Mouse (Mus musculus) liver, postnatal 0 days (tissue): ENCODE results near the gene Acvr1c. TPM values are rescaled to one million over a fixed set of nuclear protein-coding genes. Genes with fewer than 3 reads are reported as not detected.

ENCODE experiments used
- ATAC-seq: fragments of 200-750 bp; cut with Nextera tagmentation; 2 replicates; pipeline ENCODE4 v1.8.0; 2017; ENCODE audit warnings: mild to moderate bottlenecking, moderate library complexity
- DNase-seq: peaks from one replicate; pipeline ENCODE4 v3.0.0-alpha.2; 2016
- H3K27ac ChIP-seq: fragments of 300-500 bp; sonication (generic); 2 replicates; pipeline ENCODE4 v1.5.1; 2014; ENCODE audit warnings: antibody characterized with exemption, moderate library complexity, mild to moderate bottlenecking, low read depth
- H3K27me3 ChIP-seq: fragments of 300-500 bp; sonication (generic); 2 replicates; pipeline ENCODE4 v1.6.1; 2014; ENCODE audit warnings: low read length, control low read depth, mixed read lengths; ENCODE audit not compliant: insufficient read depth
- H3K36me3 ChIP-seq: fragments of 300-500 bp; sonication (generic); replicated peaks from 2 replicates; pipeline ENCODE4 v1.6.1; 2014; ENCODE audit warnings: mild to moderate bottlenecking, control low read depth, low read length, moderate library complexity, mixed read lengths; ENCODE audit not compliant: insufficient read depth
- H3K4me1 ChIP-seq: fragments of 300-500 bp; sonication (generic); 2 replicates; pipeline ENCODE4 v1.6.1; 2014; ENCODE audit warnings: antibody characterized with exemption, mild to moderate bottlenecking, control low read depth; ENCODE audit not compliant: insufficient read depth
- H3K4me2 ChIP-seq: fragments of 300-500 bp; sonication (generic); 2 replicates; pipeline ENCODE4 v1.6.1; 2014; ENCODE audit warnings: low read depth, mild to moderate bottlenecking, low read length, moderate library complexity, mixed read lengths
- H3K4me3 ChIP-seq: fragments of 300-500 bp; sonication (generic); 2 replicates; pipeline ENCODE4 v1.5.1; 2014; ENCODE audit warnings: low read depth, low read length
- H3K9ac ChIP-seq: fragments of 300-500 bp; sonication (generic); replicated peaks from 2 replicates; pipeline ENCODE4 v1.6.1; 2014; ENCODE audit warnings: mild to moderate bottlenecking, moderate library complexity
- H3K9me3 ChIP-seq: fragments of 300-500 bp; sonication (generic); 2 replicates; pipeline ENCODE4 v1.6.1; 2016; ENCODE audit warnings: mild to moderate bottlenecking, control low read depth, low read length, mixed read lengths
- CTCF ChIP-seq: sonication (generic); IDR thresholded peaks from 2 replicates; pipeline ENCODE4 v1.5.1; 2016; ENCODE audit warnings: antibody characterized with exemption, low read depth
- EP300 ChIP-seq: IDR thresholded peaks from 2 replicates; pipeline ENCODE4 v1.6.1; 2016; ENCODE audit warnings: antibody characterized with exemption, low read depth, mild to moderate bottlenecking
- WGBS: fragments of 180-500 bp; shearing (Covaris S2); extraction: QIAGEN DNeasy Blood & Tissue Kit; methylation state at CpG from one replicate; pipeline ENCODE4 v1.1.7; 2014; ENCODE audit not compliant: insufficient replicate concordance; 5-methylcytosine and 5-hydroxymethylcytosine counted together
- polyA plus RNA-seq: library from polyadenylated mRNA; unstranded; fragments of >200 nt; fragmentation: Nextera tagmentation; extraction: Ambion mirVana; gene quantifications from 2 replicates; pipeline ENCODE4 v1.2.1, GENCODE M21; 2015

The Acvr1c gene
- polyA plus RNA-seq, 1 experiment from 2014 or later = 0.05 TPM

- Histone ChIP-seq H3K27me3 (no peaks in the 10 kb centered on the region), H3K4me1 (no peaks in the 10 kb centered on the region), H3K9ac (no peak overlapping the region), H3K4me2 (no peak overlapping the region), H3K27ac (no peak overlapping the region), H3K36me3 (no peaks in the 10 kb centered on the region), H3K4me3 (no peak overlapping the region), H3K9me3 (no peaks in the 10 kb centered on the region)
- 82% methylated on average over 2 of the region's 2 CpGs for WGBS
- ATAC-seq (no peak), DNase-seq (no peak)
- TF ChIP-seq CTCF (no peak), EP300 (no peak)
Observed at GRCm38 (mm10) chr2:58350657-58351056, 7.0 kb downstream of the Acvr1c start.

- 66% methylated on average over 5 of the region's 5 CpGs for WGBS
- ATAC-seq (no peak), DNase-seq (no peak)
- Histone ChIP-seq H3K9ac (no peak overlapping the region), H3K27ac (no peak overlapping the region), H3K36me3 (no peaks in the 10 kb centered on the region), H3K9me3 (no peaks in the 10 kb centered on the region), H3K4me3 (no peak overlapping the region), H3K27me3 (no peaks in the 10 kb centered on the region), H3K4me1 (no peaks in the 10 kb centered on the region), H3K4me2 (no peak overlapping the region)
- no peak for TF ChIP-seq CTCF
- no peak for TF ChIP-seq EP300
Observed at GRCm38 (mm10) chr2:58336730-58337129, 21.0 kb downstream of the Acvr1c start.

- WGBS = 77% methylated on average over 5 of the region's 5 CpGs
- TF ChIP-seq CTCF = no peak
- TF ChIP-seq EP300 = no peak
- Histone ChIP-seq H3K4me1 (no peaks in the 10 kb centered on the region), H3K27ac (no peak overlapping the region), H3K9me3 (no peaks in the 10 kb centered on the region), H3K9ac (no peak overlapping the region), H3K36me3 (no peaks in the 10 kb centered on the region), H3K4me2 (no peak overlapping the region), H3K4me3 (no peak overlapping the region), H3K27me3 (no peaks in the 10 kb centered on the region)
- DNase-seq = no peak
- no peak for ATAC-seq
Observed at GRCm38 (mm10) chr2:58329589-58329988, 28.1 kb downstream of the Acvr1c start.

- Histone ChIP-seq H3K4me3 (peak overlapping the region; percentile 29; the same call in 1 of the 2 replicates), H3K4me1 (peaks cover 5% of the 10 kb centered on the region; the same call in 1 of the 2 replicates), H3K27ac (no peak overlapping the region), H3K4me2 (peak overlapping the region; percentile 69), H3K27me3 (no peaks in the 10 kb centered on the region), H3K9ac (peak overlapping the region; percentile 28; the same call in 1 of the 2 replicates), H3K36me3 (no peaks in the 10 kb centered on the region), H3K9me3 (no peaks in the 10 kb centered on the region)
- WGBS = 8% methylated on average over 23 of the region's 23 CpGs
- ATAC-seq (no peak), DNase-seq (peak; percentile 28)
- TF ChIP-seq CTCF (peak; percentile 60), EP300 (no peak)
Observed at GRCm38 (mm10) chr2:58324118-58324901, 33.4 kb downstream of the Acvr1c start.

- TF ChIP-seq EP300 = no peak
- no peak for TF ChIP-seq CTCF
- 64% methylated on average over 6 of the region's 6 CpGs for WGBS
Observed at GRCm38 (mm10) chr2:58323274-58323673, 34.4 kb downstream of the Acvr1c start.

GRCm38 (mm10) chr2:58316186-58316585, 41.5 kb downstream of the Acvr1c start:
- 87% methylated on average over 7 of the region's 7 CpGs for WGBS
- no peak overlapping the region for H3K27ac ChIP-seq
- H3K9ac ChIP-seq = no peak overlapping the region
- DNase-seq (no peak), ATAC-seq (no peak)
- no peak overlapping the region for H3K4me2 ChIP-seq
- H3K4me1 ChIP-seq = no peaks in the 10 kb centered on the region
- no peaks in the 10 kb centered on the region for H3K36me3 ChIP-seq
- TF ChIP-seq CTCF = no peak
- no peak for TF ChIP-seq EP300
- H3K4me3 ChIP-seq = no peak overlapping the region
- H3K27me3 ChIP-seq = no peaks in the 10 kb centered on the region
- no peaks in the 10 kb centered on the region for H3K9me3 ChIP-seq

More at GRCm38 (mm10) chr2:58323274-58323673, 34.4 kb downstream of the Acvr1c start:
- Histone ChIP-seq H3K36me3 (no peaks in the 10 kb centered on the region), H3K27me3 (no peaks in the 10 kb centered on the region), H3K4me2 (no peak overlapping the region), H3K9me3 (no peaks in the 10 kb centered on the region), H3K27ac (no peak overlapping the region), H3K4me1 (peaks cover 5% of the 10 kb centered on the region; the same call in 1 of the 2 replicates), H3K4me3 (no peak overlapping the region), H3K9ac (no peak overlapping the region)
- no peak for DNase-seq
- ATAC-seq = no peak
